Mouse (Mus musculus) left cerebral cortex, postnatal 36 days (tissue): ENCODE results near the gene Nmu. TPM values are rescaled to one million over a fixed set of nuclear protein-coding genes. Genes with fewer than 3 reads are reported as not detected.

Experiments used
- DNase-seq, 2 experiments: peaks; one replicate each; pipeline ENCODE4 v3.0.0; 2021 to 2022; ENCODE audit warnings: low spot score in 2 of 2, mixed read lengths in 1 of 2
- intact Hi-C: fragments of 180-260 bp; cut with DNase I; formaldehyde crosslinking; loops from one replicate; pipeline ENCODE4 v1.15.1; 2025
- total RNA-seq, 2 experiments: library from RNA; stranded (reverse); gene quantifications; 2 replicates each; pipeline ENCODE4 v1.2.3; 2021

The Nmu gene
- total RNA-seq: not detected

- intact Hi-C loops: no loop called here
- DNase-seq: no peak
Observed at GRCm38 (mm10) chr5:76363453-76364104, at the start of gene Nmu. Nmu (minus strand) TSS chr5:76363788.

- intact Hi-C loops: loop anchor here (5.0 to 10.0 kb wide), 3 partner anchors 269 to 547 kb away; partner anchors contain the start of gene Srd5a3
- DNase-seq: no peak
Observed at GRCm38 (mm10) chr5:76411697-76412096, 48.1 kb upstream of the Nmu start.

- DNase-seq: no peak
- intact Hi-C loops: no loop called here
Observed at GRCm38 (mm10) chr5:76394382-76394781, 30.8 kb upstream of the Nmu start.

GRCm38 (mm10) chr5:76389041-76389795, 25.6 kb upstream of the Nmu start:
- DNase-seq: no peak
- intact Hi-C loops: no loop called here

GRCm38 (mm10) chr5:76388474-76388873, 24.9 kb upstream of the Nmu start:
- intact Hi-C loops: no loop called here
- no peak for DNase-seq

GRCm38 (mm10) chr5:76383673-76384072, 20.1 kb upstream of the Nmu start:
- peak; percentile 37 to 54 for DNase-seq
- intact Hi-C loops: no loop called here

- no peak for DNase-seq
- intact Hi-C loops: no loop called here
Observed at GRCm38 (mm10) chr5:76381836-76382235, 18.2 kb upstream of the Nmu start.

GRCm38 (mm10) chr5:76379216-76379615, 15.6 kb upstream of the Nmu start:
- intact Hi-C loops: no loop called here
- DNase-seq: no peak

GRCm38 (mm10) chr5:76369215-76369840, 5.7 kb upstream of the Nmu start:
- intact Hi-C loops: no loop called here
- no peak for DNase-seq

- intact Hi-C loops: no loop called here
- DNase-seq: no peak
Observed at GRCm38 (mm10) chr5:76365406-76365805, 1.8 kb upstream of the Nmu start.

GRCm38 (mm10) chr5:76360786-76361185, 2.8 kb downstream of the Nmu start:
- intact Hi-C loops: no loop called here
- DNase-seq: no peak

GRCm38 (mm10) chr5:76360057-76360456, 3.5 kb downstream of the Nmu start:
- DNase-seq: no peak
- intact Hi-C loops: no loop called here

- intact Hi-C loops: no loop called here
- DNase-seq: no peak
Observed at GRCm38 (mm10) chr5:76351953-76352611, 11.5 kb downstream of the Nmu start.

- intact Hi-C loops: no loop called here
- no peak for DNase-seq
Observed at GRCm38 (mm10) chr5:76351537-76351936, 12.1 kb downstream of the Nmu start.

- no peak for DNase-seq
- intact Hi-C loops: no loop called here
Observed at GRCm38 (mm10) chr5:76346137-76346536, 17.5 kb downstream of the Nmu start.

- intact Hi-C loops: no loop called here
- no peak for DNase-seq
Observed at GRCm38 (mm10) chr5:76340931-76341330, 22.7 kb downstream of the Nmu start.

GRCm38 (mm10) chr5:76337100-76337499, 26.5 kb downstream of the Nmu start:
- intact Hi-C loops: no loop called here
- no peak for DNase-seq

GRCm38 (mm10) chr5:76333833-76334232, 29.8 kb downstream of the Nmu start:
- intact Hi-C loops: no loop called here

GRCm38 (mm10) chr5:76330953-76331352, 32.6 kb downstream of the Nmu start, which contains the start of gene Pdcl2:
Pdcl2 (minus strand) TSS chr5:76331156.
- intact Hi-C loops: no loop called here
- no peak for DNase-seq

More at GRCm38 (mm10) chr5:76333833-76334232, 29.8 kb downstream of the Nmu start:
- DNase-seq: no peak

- DNase-seq: no peak
- intact Hi-C loops: no loop called here
Observed at GRCm38 (mm10) chr5:76327296-76327695, 36.3 kb downstream of the Nmu start.
